Mouse (Mus musculus): Measurements from ENCODE around the gene 1190005I06Rik.

1190005I06Rik gene

DNA sequence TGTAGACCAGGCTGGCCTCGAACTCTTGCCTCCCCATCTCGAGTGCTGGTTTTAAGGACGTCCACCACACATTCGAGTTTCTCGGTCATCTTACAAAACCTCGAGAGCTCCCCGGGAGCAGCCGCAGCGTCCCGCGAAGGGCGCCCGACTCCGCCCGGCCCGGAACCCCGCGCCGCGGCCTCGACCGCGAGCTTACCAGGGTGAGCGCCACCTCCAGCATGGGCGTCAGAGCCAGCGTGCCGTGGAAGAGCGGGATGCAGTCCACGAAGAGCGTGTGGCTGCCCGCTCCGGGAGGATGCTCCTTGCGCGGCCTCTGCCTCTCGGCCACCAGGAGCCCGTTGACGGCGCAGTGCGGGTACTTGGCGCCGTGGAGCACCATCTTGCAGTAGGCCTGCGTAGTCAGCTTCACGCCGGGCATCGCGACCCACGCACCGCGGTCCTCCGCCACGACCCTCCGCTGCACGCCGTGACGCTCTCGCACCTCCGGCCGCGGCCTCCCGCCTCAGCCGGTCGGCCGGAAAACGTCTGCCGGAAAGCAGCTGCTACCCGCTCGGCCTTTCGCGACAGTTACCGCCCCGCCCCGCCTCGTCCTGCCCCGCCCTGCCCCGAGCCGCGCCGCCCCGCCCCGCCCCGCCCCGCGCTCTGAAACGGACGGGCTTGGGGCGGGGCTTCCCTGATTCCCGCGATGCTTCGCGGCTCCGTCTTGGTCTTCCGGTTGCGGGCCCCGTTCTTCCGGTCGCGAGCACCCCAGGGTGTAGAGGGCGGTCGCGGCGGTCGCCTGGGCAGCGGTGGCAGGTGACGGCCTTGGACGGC is 20.3 kb upstream of the 1190005I06Rik start, which contains the start of the genes Gm27021 and Cox4i1:
Gm27021 (minus strand) TSS at position 519 of the 813 bp plus-strand sequence.
Cox4i1 (plus strand) TSS at position 662 of the 813 bp plus-strand sequence.
- peak; percentile 83 for DNase-seq (ENCODE audit: low read depth)

DNA sequence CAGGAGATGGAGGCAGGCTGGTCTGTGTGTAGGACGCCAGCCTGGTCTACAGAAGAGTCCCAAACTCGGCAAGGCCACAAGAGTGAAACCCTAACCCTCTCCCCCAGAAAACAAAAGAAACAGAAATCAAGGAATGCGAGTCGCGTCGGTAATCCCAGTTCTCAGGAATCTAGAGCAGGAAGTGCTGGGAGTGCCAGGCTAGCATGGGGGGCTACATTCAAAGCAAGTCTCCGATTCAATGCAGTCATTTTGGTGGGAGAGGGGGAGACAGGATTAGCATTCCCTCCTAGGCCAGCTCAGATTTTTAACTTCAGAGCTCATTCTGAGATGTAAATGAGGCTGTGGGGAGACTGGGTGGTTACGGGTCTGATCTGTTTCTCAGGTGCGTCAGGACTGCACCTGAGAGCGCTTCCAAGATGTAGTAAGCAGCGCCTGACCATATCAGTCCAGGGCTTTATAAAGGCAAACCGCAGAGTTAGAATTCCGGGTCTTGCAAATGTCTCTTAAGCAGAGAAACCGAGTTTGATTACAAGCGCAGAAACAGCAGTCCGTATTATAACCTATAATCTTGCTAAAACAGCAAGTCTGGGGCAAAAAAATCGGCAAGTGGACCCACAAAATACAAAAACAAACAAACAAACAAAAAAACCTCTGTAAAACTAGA is 19.5 kb upstream of the 1190005I06Rik start:
- DNase-seq (ENCODE audit: low read depth): no peak

DNA sequence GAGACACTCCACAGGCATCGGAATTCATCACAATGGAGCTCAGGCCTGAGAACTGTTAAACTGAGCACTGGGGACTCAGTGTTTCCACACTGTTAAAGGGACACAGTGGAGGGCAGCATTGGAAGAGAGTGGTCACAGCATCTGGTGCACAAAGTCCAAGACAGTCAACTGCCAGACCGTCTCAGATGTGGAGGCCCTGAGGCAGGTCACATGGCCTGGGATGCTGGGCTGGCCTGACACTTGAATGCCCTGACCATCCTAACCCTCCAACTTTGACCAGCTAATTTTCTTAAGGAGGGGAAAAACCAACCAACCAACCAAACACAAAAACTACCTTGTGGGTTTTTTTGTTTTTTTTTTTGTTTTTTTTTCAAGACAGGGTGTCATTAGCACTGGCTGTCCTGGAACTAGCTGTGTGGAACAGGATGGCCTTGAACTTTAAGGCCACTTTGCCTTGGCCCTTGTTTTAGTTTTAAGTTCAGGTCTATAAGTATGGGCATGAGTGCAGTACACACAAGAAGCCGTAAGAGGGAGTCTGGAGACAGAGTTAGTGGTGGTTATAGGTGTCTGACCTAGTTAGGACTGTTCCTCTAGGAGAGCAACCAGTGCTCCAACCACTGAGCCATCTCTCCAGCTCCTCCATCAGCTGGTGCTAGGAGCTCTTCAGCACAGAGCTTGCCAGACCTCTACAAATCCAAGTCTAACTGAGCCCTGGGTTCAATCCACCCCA is 18.5 kb upstream of the 1190005I06Rik start:
- no peak for DNase-seq (ENCODE audit: low read depth)

DNA sequence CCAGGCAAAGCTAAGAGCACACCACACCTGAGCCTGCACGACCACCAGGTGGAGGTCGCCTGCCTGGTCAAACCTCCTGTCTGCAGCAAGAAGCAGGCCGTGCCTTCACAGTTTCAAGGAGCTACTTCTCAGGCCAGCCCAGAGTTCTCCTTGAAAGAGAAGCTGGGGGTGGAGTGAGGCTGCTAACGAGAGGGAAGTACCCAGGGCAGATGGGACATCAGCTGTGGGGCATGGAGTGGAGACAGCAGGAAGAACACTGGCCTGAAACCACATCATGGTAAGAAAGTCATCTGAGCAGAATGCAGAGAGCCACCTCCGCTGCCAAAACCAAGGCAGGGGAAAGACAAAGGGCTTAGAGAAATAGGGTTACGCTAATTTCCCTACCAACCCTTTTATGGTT is 17.1 kb upstream of the 1190005I06Rik start:
- no peak for DNase-seq (ENCODE audit: low read depth)

DNA sequence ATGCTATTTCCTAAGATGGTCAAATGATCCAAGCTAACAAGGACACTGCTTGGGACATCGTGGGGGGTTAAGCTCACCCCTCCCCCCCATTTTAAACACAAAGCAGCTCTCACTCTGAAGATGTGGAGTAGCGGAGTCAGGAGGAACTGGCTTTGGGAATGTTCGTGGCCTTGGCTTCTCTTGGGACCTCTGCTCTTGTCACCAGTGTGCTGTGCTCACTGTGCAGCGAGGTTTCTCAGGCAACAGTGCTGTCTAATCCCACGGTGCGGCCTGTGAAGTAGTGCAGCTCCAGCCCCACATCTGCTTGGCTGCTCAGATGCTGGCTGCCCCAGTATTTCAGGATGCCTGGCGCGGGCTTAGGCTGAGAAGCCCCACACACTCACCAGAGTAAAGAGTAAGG is 10.0 kb upstream of the 1190005I06Rik start:
- no peak for DNase-seq (ENCODE audit: low read depth)

DNA sequence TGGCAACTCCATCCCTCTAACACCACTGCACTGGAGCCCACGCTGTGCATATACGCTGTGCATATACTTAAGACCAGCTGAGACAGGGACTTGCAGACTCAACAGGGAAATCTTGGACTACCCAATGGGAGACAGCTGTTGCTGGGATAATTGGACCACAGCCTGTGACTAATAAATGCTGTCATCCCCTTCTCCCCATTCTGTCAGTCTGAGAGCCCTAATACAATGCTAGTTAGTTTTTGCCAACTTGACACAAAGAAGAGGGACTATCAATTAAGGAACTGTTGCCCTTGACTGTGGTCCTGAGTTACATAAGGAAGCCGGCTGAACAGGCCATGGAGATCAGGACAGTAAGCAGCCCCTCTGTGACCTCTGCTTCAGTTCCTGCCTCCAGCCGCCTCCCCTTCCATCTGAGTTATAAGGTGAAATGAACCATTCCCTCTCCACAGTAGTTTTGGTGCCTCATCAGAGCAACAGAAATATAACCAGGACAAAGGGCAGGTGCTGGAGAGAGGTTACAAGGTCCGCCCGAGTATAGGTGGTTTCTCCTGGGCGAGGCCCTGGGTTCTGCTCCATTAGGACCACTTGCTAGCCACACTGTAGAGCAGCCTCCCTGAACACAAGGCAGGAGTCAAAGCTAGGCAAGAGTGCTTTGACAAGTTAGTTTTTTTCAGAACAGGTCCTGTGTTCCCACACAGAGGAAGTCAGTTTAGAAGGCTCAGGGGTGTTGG is 9.1 kb upstream of the 1190005I06Rik start:
- DNase-seq (ENCODE audit: low read depth): no peak

DNA sequence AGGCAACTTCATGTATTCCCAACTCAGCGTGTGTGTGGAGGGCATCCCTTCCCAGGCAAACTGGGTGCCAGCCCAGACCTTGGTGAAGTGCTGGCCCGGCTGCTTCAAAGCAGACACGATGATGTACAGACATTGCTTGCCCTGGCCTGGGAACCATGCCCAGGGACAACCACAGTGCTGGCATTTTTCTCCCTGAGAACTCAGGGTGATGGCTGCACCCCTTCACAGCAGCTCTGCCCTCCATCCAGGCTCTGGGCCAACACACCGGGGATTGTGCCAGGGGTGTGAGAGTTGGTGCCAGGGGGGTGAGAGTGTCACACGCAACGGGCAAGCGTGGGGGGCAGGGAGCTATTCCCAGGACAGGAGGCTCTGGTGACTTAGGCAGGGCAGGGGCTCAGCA is 2.8 kb downstream of the 1190005I06Rik start:
- no peak for DNase-seq (ENCODE audit: low read depth)

DNA sequence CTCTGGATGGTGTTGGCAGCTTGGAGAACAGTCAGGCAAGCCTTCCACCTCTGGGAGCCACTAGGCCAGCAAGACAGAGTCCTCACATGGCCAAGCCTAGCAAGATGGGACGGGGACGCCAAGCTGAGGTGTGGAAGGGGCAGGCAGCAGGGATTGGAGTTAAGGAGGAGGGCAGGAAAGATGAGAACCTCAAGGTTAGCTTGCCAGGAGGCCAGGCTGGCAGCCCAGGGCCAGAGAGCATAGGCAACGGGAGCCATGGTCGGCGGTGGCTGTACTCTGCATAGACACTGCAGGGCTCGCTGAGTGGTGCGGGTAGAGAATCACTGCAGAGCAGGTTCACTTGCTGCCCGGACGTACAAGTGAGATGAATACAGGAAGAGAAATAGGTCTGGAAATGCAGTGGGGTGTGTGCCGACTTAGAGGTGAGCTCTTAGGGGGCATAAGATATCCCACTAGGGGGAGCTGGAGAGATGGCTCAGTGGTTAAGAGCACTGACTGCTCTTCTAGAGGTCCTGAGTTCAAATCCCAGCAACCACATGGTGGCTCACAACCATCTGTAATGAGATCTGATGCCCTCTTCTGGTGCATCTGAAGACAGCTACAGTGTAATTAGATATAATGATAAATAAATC is 5.3 kb downstream of the 1190005I06Rik start:
- DNase-seq (ENCODE audit: low read depth): no peak

DNA sequence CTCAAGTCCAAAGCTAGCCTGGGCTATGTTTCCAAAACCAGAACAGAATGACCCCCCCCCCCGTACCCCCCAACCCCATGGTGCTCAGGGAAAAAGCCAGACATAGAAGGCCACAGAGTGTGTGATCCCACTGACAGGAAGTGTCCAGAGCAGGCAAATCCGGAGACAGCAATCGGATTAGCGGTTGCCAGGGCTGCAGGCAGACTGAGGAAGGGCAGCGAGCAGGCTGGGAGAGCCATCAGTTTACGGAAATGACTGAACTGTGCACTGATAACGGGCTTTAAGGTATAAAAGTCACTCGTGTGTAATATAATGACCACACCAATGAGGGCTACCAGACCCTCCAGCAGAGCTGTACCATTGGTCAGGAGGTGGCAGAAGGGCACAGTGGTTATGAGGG is 6.2 kb downstream of the 1190005I06Rik start:
- DNase-seq (ENCODE audit: low read depth): no peak

DNA sequence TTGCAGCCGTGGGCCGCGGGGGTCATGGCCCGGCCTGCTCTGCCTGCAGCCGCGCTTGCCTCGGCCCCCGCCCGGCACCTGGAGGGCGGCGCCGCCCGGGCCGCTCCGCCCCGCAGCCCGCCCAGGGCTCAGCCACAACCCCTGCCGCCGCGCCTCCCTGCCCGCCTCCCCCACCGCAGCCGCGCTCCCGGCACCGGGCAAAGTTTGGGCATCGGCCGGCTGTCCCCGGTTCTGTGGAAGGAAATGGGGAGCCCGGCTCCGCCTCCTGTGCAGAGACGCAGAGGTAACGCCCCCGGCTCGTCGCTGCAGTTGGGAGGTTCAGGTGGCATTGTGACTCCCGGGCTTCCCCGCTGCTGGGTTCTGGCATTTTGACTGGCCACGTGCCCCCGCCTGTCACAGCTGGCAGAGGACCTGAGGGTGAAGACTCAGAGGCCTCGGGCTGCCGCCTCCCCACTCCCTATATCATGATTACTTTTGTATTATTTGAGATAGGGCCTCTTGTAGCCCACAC is 13.0 kb downstream of the 1190005I06Rik start:
- DNase-seq (ENCODE audit: low read depth): peak; percentile 39

DNA sequence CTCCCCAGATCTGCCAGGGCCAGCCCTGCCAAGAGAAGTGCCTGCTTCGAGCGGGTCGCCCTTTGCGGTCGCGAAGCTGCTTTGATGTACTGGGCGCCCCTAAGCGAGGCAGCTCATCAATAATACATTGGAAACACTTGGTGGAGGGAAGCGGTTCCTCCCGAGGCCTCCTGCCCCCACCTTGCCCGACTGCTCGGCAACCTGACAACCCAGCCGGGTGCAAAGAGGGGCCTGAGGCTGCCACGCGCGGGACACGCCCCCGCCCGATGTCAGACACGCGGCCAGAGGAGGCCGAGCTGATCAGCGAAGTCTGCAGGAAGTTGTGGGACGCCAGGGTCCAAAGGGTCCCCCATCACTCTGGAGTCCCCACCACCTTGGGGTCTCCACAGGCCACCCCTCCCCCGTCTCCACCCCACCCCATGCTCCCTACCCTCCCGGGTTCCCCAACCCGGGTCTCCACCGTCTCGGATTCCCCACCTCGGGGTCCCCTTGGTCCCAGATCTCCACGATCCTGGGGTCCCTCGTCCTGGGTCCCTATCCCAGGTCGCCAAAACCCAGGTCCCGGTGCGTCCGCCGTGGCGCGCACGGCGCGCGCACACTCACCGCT is 13.7 kb downstream of the 1190005I06Rik start:
- DNase-seq (ENCODE audit: low read depth): no peak

DNA sequence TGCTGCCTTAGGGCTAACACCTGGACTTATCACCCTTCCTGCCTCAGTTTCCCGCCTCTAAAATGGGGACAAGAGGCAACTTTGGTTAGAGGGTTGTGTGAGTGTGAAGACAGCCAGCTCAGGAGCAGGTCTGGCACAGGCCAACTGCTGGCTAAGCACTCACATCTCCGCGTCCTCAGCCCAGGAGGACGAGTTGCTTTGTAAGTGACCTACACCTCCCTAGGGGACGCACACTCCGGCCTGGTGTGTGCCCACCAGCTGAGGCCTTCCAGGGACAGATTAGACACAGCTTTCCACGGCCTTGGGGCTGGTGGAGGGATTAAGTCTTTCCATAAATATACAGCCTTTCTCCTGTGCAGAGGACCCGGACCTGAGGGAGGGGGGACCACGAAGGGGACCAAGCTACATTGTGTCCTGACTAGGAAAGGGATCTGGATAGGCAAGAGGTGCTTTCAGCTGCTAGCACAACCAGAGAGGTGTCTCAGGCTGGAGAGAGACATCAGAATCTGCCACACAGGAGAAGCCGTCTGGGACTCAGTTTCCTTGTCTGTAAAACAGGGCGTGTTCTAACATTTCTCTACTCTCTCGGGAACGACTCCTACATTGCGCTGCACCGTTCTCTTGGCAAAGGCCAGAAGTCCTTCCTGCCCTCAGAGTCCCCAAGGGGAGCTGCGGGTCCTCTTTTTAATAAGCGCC is 14.3 kb downstream of the 1190005I06Rik start:
- DNase-seq (ENCODE audit: low read depth): no peak

DNA sequence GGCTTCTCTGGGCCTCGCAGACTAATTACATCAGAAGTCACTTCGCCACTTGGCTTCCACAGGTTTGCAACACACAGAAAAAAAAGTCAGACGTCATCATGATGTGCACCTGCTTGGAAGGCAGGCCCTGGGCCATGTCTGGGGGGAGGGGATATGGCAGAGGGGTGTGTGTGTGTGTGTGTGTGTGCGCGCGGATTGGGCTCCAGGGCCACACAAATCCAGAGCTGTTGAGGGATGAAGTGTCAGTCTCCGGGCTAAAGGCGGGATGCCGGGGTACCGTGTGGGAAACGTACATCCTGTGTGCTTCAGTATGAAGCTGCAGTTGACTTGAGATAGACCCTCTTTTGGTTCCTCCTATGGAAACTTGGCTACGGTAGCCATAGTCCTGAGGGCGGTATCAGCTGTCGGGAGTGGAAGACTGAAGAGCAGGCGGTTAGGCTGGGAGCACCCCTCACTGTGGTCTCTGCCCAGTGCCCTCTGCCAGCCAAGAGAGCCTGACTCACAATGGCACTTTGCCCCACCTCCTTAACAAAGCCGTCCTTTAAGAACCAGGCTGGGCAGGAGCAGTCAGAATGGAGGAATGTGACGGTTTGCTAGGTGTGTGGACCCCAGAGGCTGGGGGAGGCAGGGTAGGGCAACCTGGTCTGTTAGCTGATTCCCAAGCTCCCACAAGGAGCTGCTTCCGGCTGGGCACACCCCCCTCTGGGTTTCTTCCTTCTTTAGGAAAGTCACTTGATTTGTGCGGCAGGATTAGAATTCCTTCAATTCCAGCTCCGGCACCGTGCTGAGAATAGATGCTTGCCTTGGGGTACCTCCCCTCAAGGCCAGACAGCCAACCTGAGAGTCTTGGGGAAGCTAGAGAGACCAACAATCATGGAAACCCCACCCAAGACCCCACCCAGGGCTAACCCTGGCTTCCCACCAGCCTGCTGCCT is 15.7 kb downstream of the 1190005I06Rik start:
- no peak for DNase-seq (ENCODE audit: low read depth)

DNA sequence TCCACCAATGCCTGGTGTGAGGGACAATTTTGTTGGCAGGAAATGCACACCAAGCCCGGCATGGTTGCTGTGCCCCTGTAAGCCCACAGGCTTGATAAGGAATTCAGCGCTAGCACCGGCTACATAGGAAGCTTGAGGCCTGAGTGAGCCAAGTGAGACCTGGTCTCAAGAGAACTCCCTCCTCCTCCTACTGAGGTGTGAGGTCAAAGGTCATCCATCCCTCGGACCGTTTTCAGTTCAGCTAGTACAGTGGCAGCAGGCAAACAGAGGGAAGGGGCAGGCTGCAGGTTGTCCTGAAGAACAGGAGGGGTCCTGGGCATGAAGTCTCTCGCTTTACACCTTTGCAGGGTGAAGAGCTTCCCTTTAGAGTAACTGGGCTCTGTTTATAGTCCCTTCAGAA is 16.6 kb downstream of the 1190005I06Rik start:
- no peak for DNase-seq (ENCODE audit: low read depth)

DNA sequence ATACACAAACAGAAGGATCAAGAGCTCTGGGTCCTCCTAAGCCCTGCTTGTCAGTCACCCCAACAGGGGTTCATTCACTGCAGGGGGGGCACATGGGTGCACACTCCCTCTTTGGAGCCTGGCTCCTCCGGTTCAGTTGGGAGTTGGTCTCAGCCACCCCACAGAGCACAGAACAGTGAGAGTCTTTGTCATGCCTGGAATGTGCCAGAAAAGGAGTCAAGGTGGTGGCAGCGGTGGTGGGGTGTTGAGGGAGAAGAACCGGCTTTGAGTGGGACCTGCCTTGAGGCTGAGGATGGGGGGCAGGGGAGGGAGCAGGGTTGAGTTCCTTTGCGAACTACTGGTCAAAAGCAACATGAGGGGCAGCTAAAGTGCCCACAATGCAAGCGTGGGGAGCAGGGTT is 17.4 kb downstream of the 1190005I06Rik start:
- no peak for DNase-seq (ENCODE audit: low read depth)

DNA sequence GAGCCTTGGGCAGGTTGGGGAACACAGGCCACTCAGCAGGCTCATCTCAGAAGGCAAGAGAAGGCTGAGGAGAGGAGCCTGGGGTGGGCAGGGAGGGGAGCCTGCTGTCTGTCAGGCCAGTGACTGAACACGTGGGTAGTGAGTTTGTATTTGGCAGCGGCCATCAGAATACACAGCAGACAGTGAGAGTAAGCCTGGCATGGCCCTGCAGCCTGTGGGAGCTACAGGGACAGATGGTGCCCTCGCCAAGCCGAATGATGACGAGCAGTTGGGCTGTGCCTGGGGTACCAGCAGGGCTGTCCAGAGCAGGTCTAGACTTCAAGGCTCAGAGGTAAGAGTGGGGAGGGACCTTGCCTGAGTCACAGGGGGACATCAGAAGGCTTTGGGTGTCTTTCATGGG is 20.1 kb downstream of the 1190005I06Rik start:
- DNase-seq (ENCODE audit: low read depth): no peak

DNA sequence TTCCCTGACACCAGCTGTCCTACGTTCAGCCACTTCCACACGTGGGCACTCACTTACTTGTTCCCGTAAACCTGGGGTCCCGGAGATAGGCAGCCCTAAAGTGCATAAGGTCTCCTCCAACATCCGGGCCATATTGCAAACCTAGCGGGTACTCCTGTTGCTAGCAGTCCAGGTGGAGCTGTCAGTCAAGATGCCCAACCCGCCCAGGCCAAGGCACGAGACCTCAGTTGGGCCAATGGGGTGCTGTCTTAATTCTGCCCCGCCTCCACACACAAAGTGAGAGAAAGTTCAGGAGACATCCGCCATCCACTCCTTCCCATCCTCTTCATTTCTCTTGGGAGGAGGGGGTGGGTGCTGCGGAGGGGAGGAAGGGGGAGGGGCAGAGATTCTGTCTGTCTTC is 21.0 kb downstream of the 1190005I06Rik start:
- DNase-seq (ENCODE audit: low read depth): no peak

DNA sequence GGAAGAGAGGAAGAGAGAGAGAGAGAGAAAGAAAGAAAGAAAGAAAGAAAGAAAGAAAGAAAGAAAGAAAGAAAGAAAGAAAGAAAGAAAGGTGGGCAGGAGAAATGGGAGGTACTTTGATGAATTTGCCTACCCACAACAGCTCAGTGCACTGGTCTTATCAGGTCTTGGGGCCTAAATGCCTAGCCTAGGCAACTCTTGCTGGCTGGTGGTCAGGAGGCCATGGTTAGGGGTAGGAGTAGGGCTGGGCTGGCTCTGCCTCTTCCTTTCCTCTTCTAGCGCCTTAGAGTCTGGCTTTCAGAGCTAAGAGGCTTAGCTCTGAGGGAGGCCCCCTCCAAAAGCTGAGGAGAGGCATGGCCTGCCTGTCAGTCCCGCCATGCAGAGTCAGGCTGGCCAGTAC is 23.8 kb downstream of the 1190005I06Rik start:
- DNase-seq (ENCODE audit: low read depth): no peak

DNA sequence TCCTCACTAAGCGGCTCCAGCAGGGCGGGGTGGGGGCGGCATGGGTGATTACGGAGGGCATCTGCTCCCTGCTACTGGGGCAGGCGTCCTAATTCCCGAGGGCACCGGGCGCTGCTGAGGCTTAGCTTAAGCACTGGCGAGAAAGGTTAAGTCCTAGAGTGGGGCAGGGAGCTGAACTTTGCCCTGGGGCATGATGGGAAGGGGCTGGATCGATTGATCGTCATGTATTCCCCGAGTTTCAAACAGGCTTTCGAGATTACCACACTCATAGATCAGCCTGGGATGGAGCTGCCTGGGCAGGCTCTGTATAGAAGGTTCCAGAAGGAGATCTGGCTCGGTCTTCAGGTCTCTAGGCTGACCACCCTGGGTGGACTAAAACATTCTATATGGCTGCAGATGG is 25.3 kb downstream of the 1190005I06Rik start:
- no peak for DNase-seq (ENCODE audit: low read depth)
